8 mouse cellular contexts compared by ENCODE assay signal in genomic region chr9:21161209-21161909, GRCm38 (mm10). TPM values are rescaled to one million over a fixed set of nuclear protein-coding genes. Genes with fewer than 3 reads are reported as not detected.
DNase-seq lines count a peak whose midpoint lies in the region; ATAC-seq and TF ChIP-seq lines count a peak whose summit lies in the region.

No protein-coding gene starts in this region.

- H3K4me3 ChIP-seq in ES-Bruce4 (ENCODE audit: low read depth, low read length), result peak overlapping the region; percentile 60
- H3K4me3 ChIP-seq in forebrain, embryonic 16.5 days (replicated peaks; ENCODE audit: low read length), result peak overlapping the region; percentile 67
- H3K4me3 ChIP-seq in lung, embryonic 14.5 days (ENCODE audit: low read depth, low read length), result peak overlapping the region; percentile 55

- no peak overlapping the region for H3K27ac ChIP-seq in ES-Bruce4 (ENCODE audit: insufficient read depth, low read length)
- no peak overlapping the region for H3K27ac ChIP-seq in forebrain, embryonic 16.5 days (ENCODE audit: low read length)
- H3K27ac ChIP-seq in lung, embryonic 14.5 days (ENCODE audit: low read depth), result no peak overlapping the region

- DNase-seq in cerebellum, adult 11-12 months, result peak; percentile 87
- peak; percentile 86 to 87 for DNase-seq in heart, postnatal 36 days
- DNase-seq in layer of hippocampus, adult 8-10 months (ENCODE audit: low spot score in 2 of 2), result peak; percentile 89 to 91
- DNase-seq in lung, embryonic 14.5 days, result peak; percentile 92
- peak; percentile 88 for DNase-seq in testis, postnatal 14 days (ENCODE audit: low spot score)

- peak; percentile 15 for TF ChIP-seq POLR2A in ES-Bruce4 (IDR thresholded peaks at IDR 0.05; ENCODE audit: insufficient read depth, low read length)

- intact Hi-C loops in heart, postnatal 36 days (cut with DNase I), result no loop called here

- H3K4me1 ChIP-seq in ES-Bruce4 (ENCODE audit: control insufficient read depth, insufficient read depth, low read length), result no peaks in the 10 kb centered on the region
- H3K4me1 ChIP-seq in forebrain, embryonic 16.5 days (replicated peaks; ENCODE audit: control insufficient read depth, insufficient read depth, low read length), result peaks cover 22% of the 10 kb centered on the region
- peaks cover 5% of the 10 kb centered on the region; the same call in 1 of the 2 replicates for H3K4me1 ChIP-seq in lung, embryonic 14.5 days (ENCODE audit: insufficient read depth)

- peak overlapping the region; percentile 71 for H3K9ac ChIP-seq in ES-Bruce4 (ENCODE audit: low read depth, poor library complexity, severe bottlenecking)
- peak overlapping the region; percentile 81 for H3K9ac ChIP-seq in forebrain, embryonic 16.5 days (replicated peaks; ENCODE audit: low read depth, low read length)
- H3K9ac ChIP-seq in lung, embryonic 14.5 days, result peak overlapping the region; percentile 75

- no peaks in the 10 kb centered on the region for H3K36me3 ChIP-seq in ES-Bruce4 (ENCODE audit: control insufficient read depth, insufficient read depth, low read length, poor library complexity, severe bottlenecking)
- no peaks in the 10 kb centered on the region for H3K36me3 ChIP-seq in forebrain, embryonic 16.5 days (ENCODE audit: control insufficient read depth, insufficient read depth)
- no peaks in the 10 kb centered on the region for H3K36me3 ChIP-seq in lung, embryonic 14.5 days (ENCODE audit: insufficient read depth)

- under 1% methylated on average over 52 of the region's 52 CpGs for WGBS in forebrain, embryonic 16.5 days
- WGBS in lung, embryonic 14.5 days, result under 1% methylated on average over 52 of the region's 52 CpGs

- peak overlapping the region; percentile 82 for H3K4me2 ChIP-seq in forebrain, embryonic 16.5 days (ENCODE audit: low read length)
- peak overlapping the region; percentile 82 for H3K4me2 ChIP-seq in lung, embryonic 14.5 days

- ATAC-seq in forebrain, embryonic 16.5 days, result peak; percentile 56
- peak; percentile 62 for ATAC-seq in lung, embryonic 14.5 days (ENCODE audit: insufficient read depth)
- peak; percentile 93 for ATAC-seq in neutrophil, adult 5-6 weeks (ENCODE audit: extremely low read depth, insufficient number of reproducible peaks, low FRiP score, poor library complexity, severe bottlenecking)

- no peaks in the 10 kb centered on the region for H3K9me3 ChIP-seq in ES-Bruce4 (replicated peaks; ENCODE audit: control insufficient read depth, insufficient read depth, low read length, poor library complexity, severe bottlenecking)
- peaks cover 3% of the 10 kb centered on the region; the same call in 1 of the 2 replicates for H3K9me3 ChIP-seq in forebrain, embryonic 16.5 days (ENCODE audit: control insufficient read depth, low read length)
- H3K9me3 ChIP-seq in lung, embryonic 14.5 days (ENCODE audit: low read depth, low read length), result no peaks in the 10 kb centered on the region

- TF ChIP-seq EP300 in ES-Bruce4 (IDR thresholded peaks at IDR 0.05; ENCODE audit: insufficient read depth, low read depth, low read length), result 0 out of 2 replicates have a peak, but pooled peaks have one; percentile 21

- H3K27me3 ChIP-seq in ES-Bruce4 (ENCODE audit: control insufficient read depth, insufficient read depth, low read length, poor library complexity, severe bottlenecking), result peaks cover 5% of the 10 kb centered on the region
- H3K27me3 ChIP-seq in forebrain, embryonic 16.5 days (replicated peaks; ENCODE audit: control insufficient read depth, insufficient read depth, low read length), result peaks cover 35% of the 10 kb centered on the region
- H3K27me3 ChIP-seq in lung, embryonic 14.5 days (ENCODE audit: insufficient read depth, low read length), result peaks cover 49% of the 10 kb centered on the region

- peak; percentile 71 for TF ChIP-seq CTCF in ES-Bruce4 (IDR thresholded peaks at IDR 0.05; ENCODE audit: low read depth, low read length)
- peak; percentile 94 for TF ChIP-seq CTCF in lung, embryonic 14.5 days (IDR thresholded peaks at IDR 0.05; ENCODE audit: low read depth)

RNA-seq across cellular contexts. Expression of gene Pde4a, which starts 4.2 kb away (rescaled TPM):
- 9.5 and 10.4 TPM in 2 replicates for polyA plus RNA-seq in ES-Bruce4 (2011; ENCODE audit: insufficient read depth, insufficient read length, low read depth, missing spikeins)
- 24.9 and 32.0 TPM in 2 replicates for polyA plus RNA-seq in forebrain, embryonic 16.5 days (2015; fragmentation: Nextera tagmentation; extraction: Ambion mirVana)
- total RNA-seq in heart, postnatal 36 days (2021), result 10 to 100 TPM; 45.9 to 52.0 TPM
- total RNA-seq in layer of hippocampus, adult 8-10 months (2022), result 10 to 100 TPM; 86.6 to 99.1 (median 93.6) TPM
- polyA plus RNA-seq in lung, embryonic 14.5 days (2014; fragmentation: Nextera tagmentation; extraction: Ambion mirVana), result 8.4 and 9.4 TPM in 2 replicates
- 1.5 and 2.6 TPM in 2 replicates for total RNA-seq in neutrophil, adult 5-6 weeks (2017)

RNA-seq across cellular contexts. Expression of gene Cdc37, which starts 11.6 kb away (rescaled TPM):
- polyA plus RNA-seq in ES-Bruce4 (2011; ENCODE audit: insufficient read depth, insufficient read length, low read depth, missing spikeins), result 164 and 171 TPM in 2 replicates
- polyA plus RNA-seq in forebrain, embryonic 16.5 days (2015; fragmentation: Nextera tagmentation; extraction: Ambion mirVana), result 213 and 234 TPM in 2 replicates
- 100 to 1,000 TPM; 157 to 165 TPM for total RNA-seq in heart, postnatal 36 days (2021)
- 100 to 1,000 TPM; 116 to 151 (median 131) TPM for total RNA-seq in layer of hippocampus, adult 8-10 months (2022)
- 352 and 353 TPM in 2 replicates for polyA plus RNA-seq in lung, embryonic 14.5 days (2014; fragmentation: Nextera tagmentation; extraction: Ambion mirVana)
- 117 and 133 TPM in 2 replicates for total RNA-seq in neutrophil, adult 5-6 weeks (2017)

RNA-seq across cellular contexts. Expression of gene Tyk2, which starts 30.3 kb away (rescaled TPM):
- 15.5 and 17.8 TPM in 2 replicates for polyA plus RNA-seq in ES-Bruce4 (2011; ENCODE audit: insufficient read depth, insufficient read length, low read depth, missing spikeins)
- polyA plus RNA-seq in forebrain, embryonic 16.5 days (2015; fragmentation: Nextera tagmentation; extraction: Ambion mirVana), result 10.4 and 13.7 TPM in 2 replicates
- total RNA-seq in heart, postnatal 36 days (2021), result 1 to 10 TPM; 8.2 to 9.6 TPM
- total RNA-seq in layer of hippocampus, adult 8-10 months (2022), result 10 to 100 TPM; 17.1 to 20.7 (median 18.7) TPM
- 9.5 and 12.5 TPM in 2 replicates for polyA plus RNA-seq in lung, embryonic 14.5 days (2014; fragmentation: Nextera tagmentation; extraction: Ambion mirVana)
- total RNA-seq in neutrophil, adult 5-6 weeks (2017), result 30.4 and 32.4 TPM in 2 replicates

Comparison
In these comparisons a context has a peak if more than half of its experiments do, and no peak if none do; other contexts are left out.
1. RNA of gene Pde4a, which starts 4.2 kb away (total RNA-seq): 86.6 to 99.1 TPM in layer of hippocampus, adult 8-10 months and 45.9 to 52.0 TPM in heart, postnatal 36 days; 1.5 to 2.6 TPM in neutrophil, adult 5-6 weeks; every median in the first group is over 10 times any median in the second.
2. Peak in every context shown above with its lines, with median percentiles within 50 percentile points of each other: H3K4me3 ChIP-seq, H3K9ac ChIP-seq, DNase-seq and ATAC-seq.